Mouse (Mus musculus) ovary, adult 18-20 months (tissue): ENCODE measurements around the gene Nrl.

Experiments
- DNase-seq: peaks from one replicate; pipeline ENCODE4 v3.0.0; 2022; ENCODE audit warnings: low spot score, mixed read lengths

Gene Nrl

GRCm38 (mm10) chr14:55527940-55528339 lies 3.2 kb upstream of the Nrl start:
- DNase-seq = no peak

- no peak for DNase-seq
Measured at GRCm38 (mm10) chr14:55526674-55527073, 1.9 kb upstream of the Nrl start.

DNA sequence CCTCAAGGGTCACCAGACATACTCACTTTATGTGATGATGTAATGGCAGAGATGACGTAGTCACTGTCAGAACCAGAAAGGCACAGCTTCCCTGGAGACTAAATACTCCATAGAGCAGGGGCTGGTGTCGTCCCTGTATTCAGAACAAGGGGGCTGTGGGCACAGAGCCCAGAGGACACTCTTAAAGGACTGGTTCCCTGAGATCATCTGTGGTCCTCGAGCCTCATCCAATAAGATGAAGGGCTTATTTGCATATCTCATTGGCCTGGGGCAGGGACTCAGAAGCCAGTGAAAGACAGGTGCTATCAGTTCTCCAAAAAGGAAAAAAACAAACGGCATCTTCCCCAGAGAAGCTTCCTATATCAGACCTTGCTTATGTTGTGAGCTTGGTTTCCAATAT lies 719 bp downstream of the Nrl start:
- DNase-seq = no peak

- DNase-seq = no peak
Measured at GRCm38 (mm10) chr14:55520451-55521361, 4.1 kb downstream of the Nrl start.

DNA sequence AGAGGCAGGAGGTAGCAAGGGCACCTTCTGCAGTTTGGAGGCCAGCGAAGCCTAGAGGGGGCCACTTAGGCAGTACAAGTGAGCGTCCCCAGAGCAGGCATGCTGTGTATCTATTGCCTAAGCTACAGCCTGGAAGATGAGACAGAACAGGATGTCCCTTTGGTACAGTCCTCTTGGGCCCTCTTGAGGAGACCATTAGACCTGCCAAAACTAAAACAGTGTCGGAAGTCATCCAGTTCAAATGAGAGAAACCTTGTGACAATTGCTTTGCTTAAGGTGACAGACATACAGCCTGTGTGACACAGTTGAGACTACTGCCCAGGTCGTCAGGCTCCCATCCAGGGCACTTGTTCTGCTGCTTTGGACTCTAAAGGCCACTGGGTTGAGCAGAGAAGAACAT lies 5.2 kb downstream of the Nrl start:
- DNase-seq = no peak

- no peak for DNase-seq
Measured at GRCm38 (mm10) chr14:55518897-55519296, 5.9 kb downstream of the Nrl start.

DNA sequence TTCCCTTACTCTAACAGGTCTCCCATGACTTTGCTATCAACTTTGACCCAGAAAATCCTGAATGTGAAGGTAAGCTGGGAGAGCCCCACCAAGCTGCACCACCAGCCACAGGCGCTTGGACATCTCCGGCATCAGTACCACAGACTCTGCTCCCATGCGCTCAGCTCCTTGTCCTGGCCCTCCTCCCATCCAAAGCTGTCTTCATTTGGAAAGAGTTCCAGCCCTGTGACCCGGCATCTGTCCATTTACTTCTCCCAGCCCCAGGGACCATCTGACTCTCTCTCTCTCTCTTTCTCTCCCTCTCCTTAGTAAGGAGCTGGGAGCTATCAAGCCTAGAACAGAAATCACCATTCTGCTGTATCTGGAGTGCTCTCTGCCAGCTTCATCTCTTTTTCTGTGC lies 8.9 kb downstream of the Nrl start:
- DNase-seq = no peak

- no peak for DNase-seq
Measured at GRCm38 (mm10) chr14:55513927-55514326, 10.9 kb downstream of the Nrl start.

DNA sequence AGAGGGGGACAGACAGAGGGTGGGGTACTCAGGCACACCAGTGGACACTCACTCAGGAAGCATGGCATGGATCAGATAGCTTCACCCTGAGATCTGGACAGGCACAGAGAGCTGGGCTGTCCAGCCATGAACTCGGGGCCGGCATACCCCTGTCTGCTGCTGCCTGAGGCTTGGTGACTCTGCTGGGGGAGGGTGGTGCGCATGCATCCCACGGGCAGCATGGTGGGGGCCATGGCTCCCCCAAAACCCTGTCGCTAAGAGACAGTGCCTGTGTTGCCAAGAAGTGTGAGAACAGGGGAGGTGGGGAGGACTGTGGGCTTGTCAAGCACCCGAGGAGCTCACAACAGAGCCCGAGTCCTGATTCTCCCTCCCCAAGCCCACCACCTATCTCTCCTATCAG lies 13.7 kb downstream of the Nrl start:
- DNase-seq = no peak

- no peak for DNase-seq
Measured at GRCm38 (mm10) chr14:55510125-55510731, 14.6 kb downstream of the Nrl start, which contains the start of gene Cpne6. TSS of gene Cpne6 (plus strand) at chr14:55510445.

GRCm38 (mm10) chr14:55509540-55509939 lies 15.2 kb downstream of the Nrl start:
- DNase-seq = no peak

GRCm38 (mm10) chr14:55507801-55508200 lies 17.0 kb downstream of the Nrl start:
- no peak for DNase-seq

- DNase-seq = no peak
Measured at GRCm38 (mm10) chr14:55505612-55506011, 19.2 kb downstream of the Nrl start.

GRCm38 (mm10) chr14:55497449-55497821 lies 27.3 kb downstream of the Nrl start:
- DNase-seq = peak; percentile 67

DNA sequence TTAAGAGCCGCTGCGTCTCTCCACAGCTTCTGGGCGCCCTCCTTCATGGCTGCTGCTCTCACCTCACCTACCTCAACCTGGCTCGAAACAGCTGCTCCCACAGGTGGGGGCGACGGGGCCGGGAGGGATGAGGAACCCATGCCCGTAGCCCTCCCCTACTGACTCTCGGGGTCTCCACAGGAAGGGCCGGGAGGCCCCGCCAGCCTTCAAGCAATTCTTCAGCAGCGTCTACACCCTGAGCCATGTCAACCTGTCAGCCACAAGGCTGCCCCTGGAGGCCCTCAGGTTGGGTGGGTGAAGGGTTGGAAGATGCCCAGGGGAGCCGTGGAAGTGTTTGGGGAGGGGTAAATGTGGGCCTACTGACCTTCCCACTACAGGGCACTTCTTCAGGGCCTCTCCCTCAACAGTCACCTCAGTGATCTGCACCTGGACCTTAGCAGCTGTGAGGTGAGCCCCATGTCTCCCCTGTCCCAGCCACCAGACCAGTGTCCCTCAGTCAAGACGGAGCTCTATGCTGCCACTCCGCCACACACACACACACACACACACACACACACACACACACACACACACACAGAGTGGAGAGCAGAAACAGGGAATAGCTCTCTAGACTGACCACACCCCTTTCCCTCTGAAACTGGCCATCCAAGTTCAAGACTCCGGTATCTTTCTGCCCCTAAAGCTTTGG lies 27.9 kb downstream of the Nrl start:
- no peak for DNase-seq

- DNase-seq = no peak
Measured at GRCm38 (mm10) chr14:55495509-55496240, 29.1 kb downstream of the Nrl start.

DNA sequence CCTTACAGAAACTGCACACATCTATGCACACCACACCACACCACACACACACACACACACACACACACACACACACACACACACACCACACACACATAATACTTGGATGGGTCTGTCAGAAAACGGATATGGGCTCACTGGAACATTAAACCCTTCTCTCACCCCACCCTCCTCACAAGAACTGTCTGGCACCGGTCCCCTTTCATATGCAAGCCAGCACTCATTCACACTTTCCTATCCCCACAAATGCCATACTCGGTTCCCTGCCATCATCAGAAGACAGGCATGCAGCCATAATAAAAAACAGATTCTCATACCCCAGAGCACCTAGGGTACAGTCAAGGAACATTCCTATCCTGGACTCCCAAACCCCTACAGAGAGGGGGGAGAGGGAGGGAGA lies 32.7 kb downstream of the Nrl start:
- no peak for DNase-seq

- DNase-seq = peak; percentile 66
Measured at GRCm38 (mm10) chr14:55491291-55491833, 33.4 kb downstream of the Nrl start.

DNA sequence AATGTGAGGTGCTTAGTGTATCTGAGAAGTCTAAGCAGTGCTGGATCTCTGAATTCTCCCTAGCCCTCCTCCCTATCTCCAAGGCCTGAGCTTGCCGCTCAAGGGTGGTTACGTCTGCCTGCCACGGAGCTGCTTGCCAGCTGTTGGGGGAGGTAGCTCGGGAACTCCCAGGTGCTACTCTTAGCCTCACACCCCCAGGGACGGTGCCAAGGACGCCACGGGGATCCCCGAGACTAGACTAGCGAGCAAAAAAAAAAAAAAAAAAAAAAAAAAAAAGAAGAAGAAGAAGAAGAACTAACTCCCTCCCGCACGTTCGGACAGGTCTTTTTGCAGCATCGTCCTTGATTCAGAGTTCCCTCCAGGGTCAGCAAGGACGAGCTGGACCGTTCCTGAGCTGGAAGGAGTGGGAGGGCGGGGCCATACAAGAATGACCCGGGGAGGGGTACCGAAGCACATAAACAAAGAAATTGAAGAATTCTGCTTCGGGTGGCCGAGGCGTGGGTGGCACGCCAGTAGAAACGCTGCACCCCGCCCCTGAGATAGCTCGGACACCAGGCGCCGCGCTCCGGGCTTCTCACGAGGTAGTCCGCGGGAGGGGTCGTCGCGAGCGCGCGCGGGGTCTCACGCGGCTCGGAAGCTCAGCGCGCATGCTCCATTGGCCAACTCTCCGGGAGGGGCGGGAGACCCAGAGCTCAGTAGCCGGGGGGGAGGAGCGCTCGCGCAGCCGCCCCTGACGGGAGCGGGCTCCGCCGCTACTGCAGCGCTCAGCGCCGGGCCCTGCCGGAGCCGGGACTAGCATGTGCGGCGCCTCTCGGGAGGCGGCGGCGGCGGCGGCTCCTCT lies 34.2 kb downstream of the Nrl start, which contains the start of gene Carmil3:
Gene Carmil3 (plus strand): TSS at position 291 of the 841 bp plus-strand sequence.
- DNase-seq = peak; percentile 71

DNA sequence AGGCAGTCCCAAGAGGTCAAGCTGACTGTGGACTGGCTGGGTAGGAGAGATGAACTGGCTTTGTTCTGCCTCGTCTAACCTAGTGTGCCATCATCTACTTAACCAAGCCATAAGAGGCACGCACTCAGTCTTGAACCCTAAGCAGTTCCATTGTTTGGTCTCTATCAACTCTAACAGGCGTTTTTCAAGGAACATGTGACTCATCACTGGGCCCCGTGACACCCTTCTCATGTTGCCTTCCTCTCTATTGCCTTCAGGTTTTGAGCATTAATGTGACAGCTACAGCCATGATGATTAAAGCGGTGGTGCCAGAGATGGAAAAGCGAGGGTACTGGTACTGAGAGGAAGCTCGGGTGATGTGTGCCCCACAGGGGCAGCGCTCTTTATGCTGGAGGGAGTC lies 37.9 kb downstream of the Nrl start:
- DNase-seq = no peak
